ENCODE assay signal across 9 mouse cellular contexts in genomic region chr14:62892771-62893641, GRCm38 (mm10). TPM values are rescaled to one million over a fixed set of nuclear protein-coding genes. Genes with fewer than 3 reads are reported as not detected.
DNase-seq lines count a peak whose midpoint lies in the region; ATAC-seq and TF ChIP-seq lines count a peak whose summit lies in the region.
"Had no signal": no experiment of that assay in that cellular context is flagged by ENCODE, and none has a peak within 500 bp of the region (broad histone marks: within the 10 kb centered on the region; RNA-seq: fewer than 3 reads in every experiment).

No protein-coding gene starts in this region.

- H3K4me1 ChIP-seq in heart, postnatal 0 days (ENCODE audit: control insufficient read depth, insufficient read depth) = peaks cover 10% of the 10 kb centered on the region; the same call in 1 of the 2 replicates
- no peaks in the 10 kb centered on the region for H3K4me1 ChIP-seq in forebrain, embryonic 15.5 days
- H3K4me1 ChIP-seq in midbrain, embryonic 15.5 days = no peaks in the 10 kb centered on the region
- H3K4me1 ChIP-seq: hindbrain, embryonic 15.5 days had no signal

- H3K4me2 ChIP-seq in heart, postnatal 0 days (ENCODE audit: low read depth, low read length) = no peak overlapping the region
- H3K4me2 ChIP-seq in forebrain, embryonic 15.5 days (replicated peaks) = no peak overlapping the region
- H3K4me2 ChIP-seq in midbrain, embryonic 15.5 days = no peak overlapping the region
- H3K4me2 ChIP-seq: hindbrain, embryonic 15.5 days had no signal

- H3K27me3 ChIP-seq in heart, postnatal 0 days (ENCODE audit: control insufficient read depth, insufficient read depth, low read length) = no peaks in the 10 kb centered on the region
- H3K27me3 ChIP-seq in forebrain, embryonic 15.5 days = no peaks in the 10 kb centered on the region
- no peaks in the 10 kb centered on the region for H3K27me3 ChIP-seq in midbrain, embryonic 15.5 days (replicated peaks)
- H3K27me3 ChIP-seq: hindbrain, embryonic 15.5 days had no signal

- no peaks in the 10 kb centered on the region for H3K36me3 ChIP-seq in heart, postnatal 0 days (replicated peaks; ENCODE audit: control insufficient read depth, insufficient read depth, low read length)
- no peaks in the 10 kb centered on the region for H3K36me3 ChIP-seq in forebrain, embryonic 15.5 days
- no peaks in the 10 kb centered on the region for H3K36me3 ChIP-seq in midbrain, embryonic 15.5 days (replicated peaks)
- H3K36me3 ChIP-seq: hindbrain, embryonic 15.5 days had no signal

- H3K9ac ChIP-seq in heart, postnatal 0 days (replicated peaks; ENCODE audit: low read depth, low read length) = no peak overlapping the region
- H3K9ac ChIP-seq in forebrain, embryonic 15.5 days (replicated peaks) = no peak overlapping the region
- no peak overlapping the region for H3K9ac ChIP-seq in midbrain, embryonic 15.5 days
- H3K9ac ChIP-seq: hindbrain, embryonic 15.5 days had no signal

- intact Hi-C loops in heart, postnatal 10 days (cut with DNase I) = no loop called here
- intact Hi-C loops in left cerebral cortex, postnatal 25 days (cut with DNase I) = no loop called here

- TF ChIP-seq CTCF in heart, postnatal 0 days (IDR thresholded peaks at IDR 0.05; ENCODE audit: low read depth) = no peak

- H3K4me3 ChIP-seq in heart, postnatal 0 days (ENCODE audit: low read depth, low read length) = no peak overlapping the region
- no peak overlapping the region for H3K4me3 ChIP-seq in forebrain, embryonic 15.5 days
- no peak overlapping the region for H3K4me3 ChIP-seq in midbrain, embryonic 15.5 days
- H3K4me3 ChIP-seq: hindbrain, embryonic 15.5 days had no signal

- DNase-seq in heart, postnatal 0 days (ENCODE audit: low spot score) = no peak
- DNase-seq in heart, postnatal 10 days = no peak
- DNase-seq in cerebellum, adult 11 months = peak; percentile 84
- peak; percentile 49 to 66 for DNase-seq in frontal cortex, postnatal 25 days (ENCODE audit: low spot score in 2 of 2)
- peak; percentile 59 to 97 for DNase-seq in left cerebral cortex, postnatal 25 days (ENCODE audit: low spot score in 2 of 2)

- WGBS in heart, postnatal 0 days = 70% methylated on average over 8 of the region's 8 CpGs
- 89% methylated on average over 8 of the region's 8 CpGs for WGBS in forebrain, embryonic 15.5 days
- WGBS in midbrain, embryonic 15.5 days = 89% methylated on average over 8 of the region's 8 CpGs

- peak overlapping the region; percentile 39; the same call in 1 of the 2 replicates for H3K27ac ChIP-seq in heart, postnatal 0 days (ENCODE audit: low read depth)
- no peak overlapping the region for H3K27ac ChIP-seq in forebrain, embryonic 15.5 days (replicated peaks)
- no peak overlapping the region for H3K27ac ChIP-seq in midbrain, embryonic 15.5 days
- H3K27ac ChIP-seq: hindbrain, embryonic 15.5 days had no signal

- ATAC-seq in heart, postnatal 0 days (ENCODE audit: insufficient read depth, low read depth) = peak; percentile 51; the same call in 1 of the 2 replicates
- ATAC-seq in inflammation-experienced regulatory T-cells, adult 6 months = no peak
- ATAC-seq in forebrain, embryonic 15.5 days (replicated peaks) = no peak
- no peak for ATAC-seq in midbrain, embryonic 15.5 days (replicated peaks)

- no peaks in the 10 kb centered on the region for H3K9me3 ChIP-seq in heart, postnatal 0 days (replicated peaks; ENCODE audit: control insufficient read depth, low read length)
- no peaks in the 10 kb centered on the region for H3K9me3 ChIP-seq in forebrain, embryonic 15.5 days
- H3K9me3 ChIP-seq in midbrain, embryonic 15.5 days = no peaks in the 10 kb centered on the region
- H3K9me3 ChIP-seq: hindbrain, embryonic 15.5 days had no signal

- TF ChIP-seq EP300 in heart, postnatal 0 days (IDR thresholded peaks at IDR 0.05; ENCODE audit: low read depth) = no peak

RNA-seq across cellular contexts. Expression of gene Wdfy2, which starts 55.5 kb away (rescaled TPM):
- total RNA-seq in heart, postnatal 0 days (2014; rRNA removed; ENCODE audit: low replicate concordance) = 10.5 and 11.8 TPM in 2 replicates
- 1.7 and 1.8 TPM in 2 replicates for polyA plus RNA-seq in heart, postnatal 0 days (2015; fragmentation: Nextera tagmentation; extraction: Ambion mirVana)
- total RNA-seq in heart, postnatal 10 days (2021) = 1 to 10 TPM; 8.0 to 9.1 TPM
- total RNA-seq in left cerebral cortex, postnatal 25 days (2021) = 10 to 100 TPM; 11.4 to 12.1 TPM
- polyA plus RNA-seq in inflammation-experienced regulatory T-cells, adult 6 months (2017; shearing (Covaris generic)) = 1 to 10 TPM; 5.0 to 6.7 (median 5.2) TPM
- 8.5 and 8.7 TPM in 2 replicates for polyA plus RNA-seq in forebrain, embryonic 15.5 days (2015; fragmentation: Nextera tagmentation; extraction: Ambion mirVana)
- 7.6 and 8.1 TPM in 2 replicates for polyA plus RNA-seq in midbrain, embryonic 15.5 days (2015; fragmentation: Nextera tagmentation; extraction: Ambion mirVana)

Comparison
In these comparisons a context has a peak if more than half of its experiments do, and no peak if none do; other contexts are left out.
1. DNase-seq: peak in cerebellum, adult 11 months (single experiment), frontal cortex, postnatal 25 days (2 of 2) and left cerebral cortex, postnatal 25 days (2 of 2); none in heart, postnatal 0 days (single experiment) and heart, postnatal 10 days (0 of 2).